Mouse (Mus musculus) E14TG2a.4 (cell line): Measurements from ENCODE around the gene H2-Eb1.
A peak's percentile ranks its signal among the peaks of the same experiment; 100 is the strongest.

Experiments
- H3K27me3 ChIP-seq: 2 replicates; pipeline ENCODE4 v1.6.1; 2014; ENCODE audit warnings: low read length, control low read depth; ENCODE audit not compliant: insufficient read depth
- H3K36me3 ChIP-seq: 2 replicates; pipeline ENCODE4 v1.6.1; 2014; ENCODE audit warnings: low read length, control low read depth; ENCODE audit not compliant: insufficient read depth
- H3K4me1 ChIP-seq: replicated peaks from 2 replicates; pipeline ENCODE4 v1.6.1; 2014; ENCODE audit warnings: low read depth, low read length, control low read depth
- H3K4me3 ChIP-seq: replicated peaks from 2 replicates; pipeline ENCODE4 v1.5.1; 2014; ENCODE audit warnings: mild to moderate bottlenecking, low read length
- H3K9me3 ChIP-seq: 2 replicates; pipeline ENCODE4 v1.6.1; 2014; ENCODE audit warnings: low read length, control low read depth
- CTCF ChIP-seq: conservative IDR thresholded peaks from 2 replicates; pipeline ENCODE4 v1.5.1; 2014; ENCODE audit warnings: low read length
- NANOG ChIP-seq: IDR thresholded peaks from 2 replicates; pipeline ENCODE4 v1.6.1; 2014; ENCODE audit warnings: borderline replicate concordance, low read length, mixed read lengths
- POU5F1 ChIP-seq: IDR thresholded peaks from 2 replicates; pipeline ENCODE4 v1.6.1; 2014; ENCODE audit warnings: low read length, borderline replicate concordance

Gene H2-Eb1

DNA sequence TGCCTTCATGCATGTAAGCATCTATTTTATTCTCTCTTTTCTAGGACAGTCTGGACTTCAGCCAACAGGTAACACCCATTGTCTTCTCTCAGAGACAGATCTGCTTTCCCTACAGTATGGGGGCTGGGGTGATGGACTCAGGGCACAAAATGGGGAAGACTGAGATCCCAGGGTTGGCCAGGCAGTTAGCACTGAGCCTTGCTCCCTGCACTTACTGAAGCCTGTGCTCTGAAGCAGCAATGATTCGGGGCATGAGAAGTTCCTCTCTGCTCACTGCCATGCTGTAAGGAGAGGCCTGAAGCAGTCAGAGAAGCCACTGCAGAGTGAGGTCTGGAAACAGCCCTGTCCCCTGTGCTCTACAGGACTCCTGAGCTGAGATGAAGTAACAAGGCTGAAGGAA lies 9.8 kb downstream of the H2-Eb1 start:
- Histone ChIP-seq H3K9me3 (peaks cover 15% of the 10 kb centered on the region), H3K36me3 (no peaks in the 10 kb centered on the region), H3K4me1 (peaks cover 9% of the 10 kb centered on the region; the same call in 1 of the 2 replicates), H3K27me3 (peaks cover 20% of the 10 kb centered on the region), H3K4me3 (no peak overlapping the region)
- no peak for TF ChIP-seq NANOG

DNA sequence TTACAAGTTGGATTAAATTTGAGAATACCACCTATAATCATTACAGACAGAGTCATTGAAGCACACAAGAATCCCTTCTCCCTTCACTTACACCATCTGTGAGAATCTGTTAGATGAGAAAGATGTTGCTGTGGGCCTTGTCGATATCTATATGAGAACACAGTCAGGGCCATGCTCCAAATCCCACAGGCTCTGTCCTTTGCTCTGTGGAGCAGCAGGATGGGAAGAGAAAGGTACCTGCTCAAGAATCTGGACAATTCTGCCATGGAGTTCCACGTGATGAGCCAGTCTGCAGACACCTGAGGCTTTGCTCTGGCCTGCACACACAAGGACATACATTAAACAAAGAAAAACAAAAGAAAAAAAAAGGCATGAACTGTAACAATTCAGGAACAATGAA lies 11.0 kb downstream of the H2-Eb1 start:
- Histone ChIP-seq H3K9me3 (0 out of 2 replicates have a peak, but pooled peaks cover 5% of the 10 kb centered on the region), H3K36me3 (no peaks in the 10 kb centered on the region), H3K4me3 (no peak overlapping the region), H3K4me1 (peaks cover 9% of the 10 kb centered on the region; the same call in 1 of the 2 replicates), H3K27me3 (peaks cover 20% of the 10 kb centered on the region)
- TF ChIP-seq NANOG (no peak), POU5F1 (no peak), CTCF (no peak)

DNA sequence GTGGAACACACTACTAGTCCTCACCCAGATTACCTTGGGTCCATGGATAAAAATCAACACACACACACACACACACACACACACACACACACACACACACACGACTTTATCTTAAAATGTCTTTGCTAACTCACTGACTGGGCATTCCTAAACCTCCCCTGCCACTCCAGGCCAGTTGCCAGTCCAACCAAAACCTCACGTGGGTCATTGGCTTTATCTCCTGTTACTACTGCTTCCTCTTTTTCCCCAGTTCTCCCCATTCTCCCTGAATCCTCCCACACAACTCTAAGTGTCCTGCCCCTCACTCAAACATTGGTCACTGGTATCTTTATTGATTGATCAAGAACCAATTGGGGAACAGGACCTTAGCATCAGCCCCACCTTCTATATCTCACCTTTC lies 11.6 kb downstream of the H2-Eb1 start:
- Histone ChIP-seq H3K9me3 (no peaks in the 10 kb centered on the region), H3K36me3 (no peaks in the 10 kb centered on the region), H3K4me1 (peaks cover 9% of the 10 kb centered on the region; the same call in 1 of the 2 replicates), H3K4me3 (no peak overlapping the region), H3K27me3 (peaks cover 20% of the 10 kb centered on the region)
- no peak for TF ChIP-seq CTCF
- TF ChIP-seq POU5F1 = no peak
- no peak for TF ChIP-seq NANOG

DNA sequence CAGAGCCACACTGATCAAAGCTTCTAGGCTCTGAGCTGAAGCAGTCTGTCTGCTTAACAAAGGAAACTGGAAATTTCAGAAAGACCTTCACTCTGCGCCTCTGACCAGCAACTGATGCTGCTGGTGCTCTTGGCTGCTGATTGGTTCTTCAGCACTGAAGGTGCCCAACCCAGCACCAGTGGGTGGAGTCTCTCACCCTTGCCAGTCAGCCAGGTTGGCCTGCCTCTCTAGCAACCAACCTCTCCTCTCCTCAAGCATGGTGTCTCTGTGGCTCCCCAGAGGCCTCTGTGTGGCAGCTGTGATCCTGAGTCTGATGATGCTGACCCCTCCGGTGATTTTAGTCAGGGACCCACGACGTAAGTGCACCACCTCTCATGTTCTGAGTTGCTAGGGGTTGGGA lies 19.8 kb downstream of the H2-Eb1 start, which contains the start of gene H2-Eb2:
Gene H2-Eb2 (plus strand): TSS at position 230 of the 400 bp plus-strand sequence.
- Histone ChIP-seq H3K4me1 (peaks cover 4% of the 10 kb centered on the region; the same call in 1 of the 2 replicates), H3K36me3 (no peaks in the 10 kb centered on the region), H3K27me3 (no peaks in the 10 kb centered on the region), H3K9me3 (no peaks in the 10 kb centered on the region), H3K4me3 (no peak within 1 kb of the TSS)
- no peak for TF ChIP-seq NANOG
- TF ChIP-seq CTCF = no peak
- TF ChIP-seq POU5F1 = no peak

DNA sequence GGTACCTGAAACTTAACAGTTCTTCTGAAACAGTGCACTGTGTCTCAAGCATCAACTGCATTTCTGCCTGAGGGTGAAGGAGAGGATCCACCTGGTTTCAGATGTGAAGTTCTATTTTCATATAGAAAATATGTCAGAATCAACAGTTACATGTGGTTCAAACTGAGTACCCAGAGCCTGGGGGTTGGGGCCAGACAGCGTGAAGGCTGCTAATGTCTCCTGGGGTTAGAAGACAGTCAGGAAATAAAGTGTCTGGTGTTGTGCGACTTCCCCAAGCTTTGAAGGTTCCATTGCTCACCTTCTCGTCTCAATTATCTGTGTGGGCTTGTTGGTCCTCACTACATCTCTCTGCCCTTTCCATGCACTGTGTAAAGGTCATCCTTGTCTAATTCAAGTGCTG lies 20.7 kb downstream of the H2-Eb1 start:
- H3K9me3 ChIP-seq = no peaks in the 10 kb centered on the region
- H3K27me3 ChIP-seq = no peaks in the 10 kb centered on the region
- no peak for TF ChIP-seq NANOG
- TF ChIP-seq POU5F1 = no peak
- no peak for TF ChIP-seq CTCF
- H3K4me3 ChIP-seq = no peak overlapping the region
- H3K4me1 ChIP-seq = peaks cover 4% of the 10 kb centered on the region; the same call in 1 of the 2 replicates
- no peaks in the 10 kb centered on the region for H3K36me3 ChIP-seq

DNA sequence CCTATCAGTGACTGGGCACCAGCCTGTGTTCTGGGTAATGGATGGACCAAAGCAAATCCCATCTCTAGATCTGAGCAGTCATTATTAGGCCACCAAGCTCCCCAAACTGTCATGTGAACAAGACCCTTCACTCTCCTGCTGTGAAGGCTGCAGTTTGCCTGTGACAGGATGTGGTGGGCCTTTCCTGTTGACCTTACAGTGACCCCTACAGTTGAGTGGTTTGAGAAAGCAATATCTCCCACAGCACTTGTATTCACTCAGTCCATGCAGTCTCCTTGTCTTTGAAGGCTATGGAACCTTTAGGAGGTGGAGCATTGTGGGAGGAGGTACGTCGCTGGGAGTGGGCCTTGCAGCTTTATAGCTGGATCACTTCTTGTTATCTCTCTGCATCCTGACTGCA lies 24.1 kb downstream of the H2-Eb1 start:
- Histone ChIP-seq H3K9me3 (no peaks in the 10 kb centered on the region), H3K36me3 (no peaks in the 10 kb centered on the region), H3K4me1 (peaks cover 4% of the 10 kb centered on the region; the same call in 1 of the 2 replicates), H3K27me3 (0 out of 2 replicates have a peak, but pooled peaks cover 3% of the 10 kb centered on the region), H3K4me3 (no peak overlapping the region)
- TF ChIP-seq NANOG (no peak), POU5F1 (no peak), CTCF (no peak)

DNA sequence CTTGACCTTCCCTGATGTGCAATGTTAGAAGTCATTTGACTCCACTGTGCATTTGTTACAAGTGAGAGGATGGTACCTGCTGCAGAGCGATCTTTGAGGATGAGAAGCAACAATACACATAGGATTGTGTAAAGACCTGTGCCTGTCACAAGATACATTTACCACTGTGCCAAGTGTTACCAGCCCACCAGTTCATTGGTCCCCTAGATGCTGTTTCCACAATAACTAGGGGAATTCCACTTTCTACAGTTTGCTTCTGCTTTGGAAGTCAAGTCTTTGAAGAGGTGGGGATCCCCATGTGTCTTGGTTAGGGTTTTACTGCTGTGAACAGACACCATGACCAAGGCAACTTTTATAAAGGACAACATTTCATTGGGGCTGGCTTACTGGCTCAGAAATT lies 25.5 kb downstream of the H2-Eb1 start:
- Histone ChIP-seq H3K4me3 (no peak overlapping the region), H3K9me3 (no peaks in the 10 kb centered on the region), H3K4me1 (peaks cover 4% of the 10 kb centered on the region; the same call in 1 of the 2 replicates), H3K27me3 (peaks cover 6% of the 10 kb centered on the region; the same call in 1 of the 2 replicates), H3K36me3 (no peaks in the 10 kb centered on the region)
- TF ChIP-seq POU5F1 = no peak

DNA sequence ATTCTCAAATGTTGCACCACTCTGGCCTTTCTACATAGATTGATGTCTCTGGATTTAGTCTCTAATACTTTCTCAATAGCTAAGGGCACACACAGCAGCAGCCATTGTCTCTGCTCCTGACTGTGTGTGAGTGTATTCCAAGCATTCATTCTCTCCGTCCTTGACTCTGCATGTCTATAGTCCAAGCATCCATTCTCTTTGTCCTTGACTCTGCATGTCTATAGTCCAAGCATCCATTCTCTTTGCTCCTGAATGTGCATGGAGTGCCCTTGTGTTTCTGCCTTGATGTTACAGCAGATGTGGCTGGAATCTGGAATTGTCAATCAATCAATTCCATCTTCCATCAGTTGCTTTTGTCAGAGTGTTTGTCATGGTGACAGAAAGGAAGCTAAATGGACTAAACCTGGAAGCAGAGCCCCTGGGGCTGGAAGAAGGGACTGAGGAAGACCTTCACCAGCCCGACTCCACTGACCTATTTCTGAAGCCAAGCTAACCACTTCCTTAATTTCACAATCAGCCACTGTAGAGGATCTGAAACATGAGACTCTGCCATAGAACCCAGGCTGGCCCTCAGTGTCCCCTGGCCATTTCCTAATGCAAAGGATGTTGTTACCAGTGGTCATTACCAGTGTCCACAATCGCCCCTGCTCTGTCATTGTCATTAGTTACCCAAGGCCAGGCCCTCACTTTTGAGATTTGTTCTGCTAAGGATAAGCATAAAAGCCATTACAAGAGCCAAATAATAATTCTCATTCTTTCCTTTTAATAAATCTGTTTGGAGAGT lies 35.1 kb downstream of the H2-Eb1 start:
- no peaks in the 10 kb centered on the region for H3K36me3 ChIP-seq
- H3K4me3 ChIP-seq = no peak overlapping the region
- H3K4me1 ChIP-seq = no peaks in the 10 kb centered on the region
- H3K27me3 ChIP-seq = peaks cover 3% of the 10 kb centered on the region; the same call in 1 of the 2 replicates
- TF ChIP-seq CTCF = no peak
- TF ChIP-seq POU5F1 = peak; percentile 37; the same call in 1 of the 2 replicates
- TF ChIP-seq NANOG = peak; percentile 93
- peaks cover 35% of the 10 kb centered on the region for H3K9me3 ChIP-seq
